Mouse (Mus musculus) bone marrow, adult 2 months (tissue): Measurements from ENCODE around the gene Znrf2.

Experiments
- CTCF ChIP-seq: fragments of 200-500 bp; IDR thresholded peaks from 2 replicates; pipeline ENCODE4 v1.5.1; 2011; ENCODE audit warnings: low read length, control low read depth; ENCODE audit not compliant: control insufficient read depth, insufficient read depth
- POLR2A ChIP-seq: fragments of 200-500 bp; IDR thresholded peaks from 2 replicates; pipeline ENCODE4 v1.6.1; 2011; ENCODE audit warnings: low read depth, mild to moderate bottlenecking, control low read depth, low read length, borderline replicate concordance; ENCODE audit not compliant: control insufficient read depth

- TF ChIP-seq CTCF (no peak), POLR2A (no peak)
These were observed 118.2 kb downstream of the Znrf2 start for GRCm38 (mm10) chr6:54934930-54935329.
